Mouse (Mus musculus) forebrain, embryonic 11.5 days (tissue): ENCODE results near the gene Abcg5. TPM values are rescaled to one million over a fixed set of nuclear protein-coding genes. Genes with fewer than 3 reads are reported as not detected.

ENCODE experiments used
- ATAC-seq: fragments of 200-750 bp; cut with Nextera tagmentation; replicated peaks from 2 replicates; pipeline ENCODE4 v1.8.0; 2017; ENCODE audit warnings: moderate TSS enrichment; ENCODE audit not compliant: low FRiP score
- DNase-seq: peaks from one replicate; pipeline ENCODE4 v3.0.0-alpha.2; 2017; ENCODE audit warnings: low spot score
- H3K27ac ChIP-seq: fragments of 300-500 bp; sonication (generic); 2 replicates; pipeline ENCODE4 v1.5.1; 2014; ENCODE audit warnings: low read depth, low read length
- H3K27me3 ChIP-seq: fragments of 300-500 bp; sonication (generic); 2 replicates; pipeline ENCODE4 v1.6.1; 2014; ENCODE audit warnings: mild to moderate bottlenecking, low read length, mixed read lengths; ENCODE audit not compliant: control insufficient read depth, insufficient read depth
- H3K36me3 ChIP-seq: fragments of 300-500 bp; sonication (generic); 2 replicates; pipeline ENCODE4 v1.6.1; 2014; ENCODE audit warnings: mild to moderate bottlenecking, low read length, moderate library complexity, mixed read lengths; ENCODE audit not compliant: control insufficient read depth, insufficient read depth
- H3K4me1 ChIP-seq: fragments of 300-500 bp; sonication (generic); replicated peaks from 2 replicates; pipeline ENCODE4 v1.6.1; 2014; ENCODE audit warnings: low read length, mixed read lengths; ENCODE audit not compliant: control insufficient read depth, insufficient read depth
- H3K4me2 ChIP-seq: fragments of 300-500 bp; sonication (generic); 2 replicates; pipeline ENCODE4 v1.6.1; 2014; ENCODE audit warnings: low read depth, mild to moderate bottlenecking, low read length, moderate library complexity, mixed read lengths; ENCODE audit not compliant: severe bottlenecking
- H3K4me3 ChIP-seq: fragments of 300-500 bp; sonication (generic); 2 replicates; pipeline ENCODE4 v1.5.1; 2014; ENCODE audit warnings: low read depth, low read length
- H3K9ac ChIP-seq: fragments of 300-500 bp; sonication (generic); 2 replicates; pipeline ENCODE4 v1.6.1; 2014; ENCODE audit warnings: low read length
- H3K9me3 ChIP-seq: fragments of 300-500 bp; sonication (generic); 2 replicates; pipeline ENCODE4 v1.6.1; 2016; ENCODE audit warnings: low read length, mixed read lengths; ENCODE audit not compliant: control insufficient read depth
- WGBS: fragments of 180-500 bp; shearing (Covaris S2); extraction: QIAGEN DNeasy Blood & Tissue Kit; methylation state at CpG from one replicate; pipeline ENCODE4 v1.1.7; 2014; 5-methylcytosine and 5-hydroxymethylcytosine counted together
- polyA plus RNA-seq: library from polyadenylated mRNA; unstranded; fragments of >200 nt; fragmentation: Nextera tagmentation; extraction: Ambion mirVana; gene quantifications from 2 replicates; pipeline ENCODE4 v1.2.1, GENCODE M21; 2014

The Abcg5 gene
- polyA plus RNA-seq, 1 experiment from 2014 or later = 5.1 TPM

DNA sequence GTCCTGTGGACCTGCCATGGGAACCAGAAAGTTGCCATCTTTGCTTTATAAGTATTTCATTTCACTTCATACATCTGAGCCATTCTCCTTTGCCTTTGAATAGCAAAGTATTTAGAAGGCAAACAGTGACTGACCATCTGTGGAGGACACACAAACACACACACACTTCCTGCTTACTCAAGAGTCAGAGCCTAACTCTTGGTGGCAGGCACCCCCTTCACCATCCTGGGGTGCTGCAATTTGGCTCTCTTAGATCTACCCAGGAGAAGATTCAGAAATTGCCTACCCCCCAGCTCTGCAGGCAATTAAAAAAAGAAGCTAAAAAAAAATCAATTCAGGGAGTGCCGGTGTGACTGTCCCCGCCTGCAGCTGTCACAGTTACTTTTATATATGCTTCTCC lies 36.3 kb downstream of the Abcg5 start:
- Histone ChIP-seq H3K36me3 (no peaks in the 10 kb centered on the region), H3K9me3 (no peaks in the 10 kb centered on the region), H3K4me2 (no peak overlapping the region), H3K27me3 (no peaks in the 10 kb centered on the region), H3K27ac (no peak overlapping the region), H3K4me3 (no peak overlapping the region), H3K9ac (no peak overlapping the region), H3K4me1 (peaks cover 9% of the 10 kb centered on the region)
- DNase-seq = no peak
- WGBS = 74% methylated on average over 2 of the region's 2 CpGs
- ATAC-seq = no peak

DNA sequence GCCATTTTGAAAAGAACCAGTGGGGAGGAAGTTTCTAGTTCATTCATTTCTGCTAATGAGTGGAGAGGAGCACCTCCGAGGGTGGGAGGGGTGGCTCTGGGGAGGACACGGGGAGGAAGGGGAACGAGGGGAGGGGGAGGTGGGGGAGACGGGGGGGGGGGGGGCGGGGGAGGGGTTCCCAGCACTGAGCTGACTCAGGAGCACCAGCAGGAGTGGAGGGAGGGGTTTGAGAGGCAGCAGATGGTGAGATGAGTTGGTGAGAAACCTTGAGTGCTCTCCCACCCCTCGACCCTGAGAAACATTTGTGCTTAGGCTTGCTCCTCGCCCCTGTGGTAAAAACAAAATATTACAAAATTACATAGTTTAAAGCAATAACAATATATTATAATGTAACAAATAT lies 36.9 kb downstream of the Abcg5 start:
- no peak overlapping the region for H3K4me2 ChIP-seq
- no peaks in the 10 kb centered on the region for H3K27me3 ChIP-seq
- 27% methylated on average over 3 of the region's 7 CpGs for WGBS
- H3K36me3 ChIP-seq = no peaks in the 10 kb centered on the region
- no peaks in the 10 kb centered on the region for H3K9me3 ChIP-seq
- DNase-seq = peak; percentile 75
- H3K4me1 ChIP-seq = peaks cover 9% of the 10 kb centered on the region
- H3K27ac ChIP-seq = no peak overlapping the region
- peak; percentile 69 for ATAC-seq
- no peak overlapping the region for H3K4me3 ChIP-seq
- no peak overlapping the region for H3K9ac ChIP-seq

- no peak overlapping the region; the same call in 1 of the 2 replicates for H3K9ac ChIP-seq
- peaks cover 9% of the 10 kb centered on the region for H3K4me1 ChIP-seq
- H3K27ac ChIP-seq = 0 out of 2 replicates have a peak overlapping the region, but pooled peaks have one; percentile 10
- 20% methylated on average over 9 of the region's 9 CpGs for WGBS
- H3K4me2 ChIP-seq = no peak overlapping the region
- DNase-seq (no peak), ATAC-seq (peak; percentile 60)
- no peaks in the 10 kb centered on the region for H3K9me3 ChIP-seq
- H3K4me3 ChIP-seq = no peak overlapping the region
- no peaks in the 10 kb centered on the region for H3K36me3 ChIP-seq
- H3K27me3 ChIP-seq = no peaks in the 10 kb centered on the region
Measured at GRCm38 (mm10) chr17:84645119-84645518, 37.7 kb downstream of the Abcg5 start.

GRCm38 (mm10) chr17:84644292-84645050 lies 38.3 kb downstream of the Abcg5 start:
- ATAC-seq = 0 out of 2 replicates have a peak, but pooled peaks have one; percentile 40
- peak overlapping the region; percentile 9; the same call in 1 of the 2 replicates for H3K9ac ChIP-seq
- H3K4me3 ChIP-seq = no peak overlapping the region
- no peaks in the 10 kb centered on the region for H3K36me3 ChIP-seq
- H3K27ac ChIP-seq = no peak overlapping the region
- H3K9me3 ChIP-seq = no peaks in the 10 kb centered on the region
- H3K27me3 ChIP-seq = no peaks in the 10 kb centered on the region
- H3K4me2 ChIP-seq = no peak overlapping the region
- DNase-seq = no peak
- 52% methylated on average over 16 of the region's 16 CpGs for WGBS
- H3K4me1 ChIP-seq = peaks cover 9% of the 10 kb centered on the region

- H3K9ac ChIP-seq = no peak overlapping the region
- ATAC-seq (no peak), DNase-seq (no peak)
- H3K4me2 ChIP-seq = no peak overlapping the region
- no peaks in the 10 kb centered on the region for H3K9me3 ChIP-seq
- H3K36me3 ChIP-seq = no peaks in the 10 kb centered on the region
- no peak overlapping the region for H3K27ac ChIP-seq
- H3K4me1 ChIP-seq = peaks cover 9% of the 10 kb centered on the region
- no peaks in the 10 kb centered on the region for H3K27me3 ChIP-seq
- WGBS = 95% methylated on average over 9 of the region's 9 CpGs
- H3K4me3 ChIP-seq = no peak overlapping the region
Measured at GRCm38 (mm10) chr17:84642324-84642723, 40.5 kb downstream of the Abcg5 start.

DNA sequence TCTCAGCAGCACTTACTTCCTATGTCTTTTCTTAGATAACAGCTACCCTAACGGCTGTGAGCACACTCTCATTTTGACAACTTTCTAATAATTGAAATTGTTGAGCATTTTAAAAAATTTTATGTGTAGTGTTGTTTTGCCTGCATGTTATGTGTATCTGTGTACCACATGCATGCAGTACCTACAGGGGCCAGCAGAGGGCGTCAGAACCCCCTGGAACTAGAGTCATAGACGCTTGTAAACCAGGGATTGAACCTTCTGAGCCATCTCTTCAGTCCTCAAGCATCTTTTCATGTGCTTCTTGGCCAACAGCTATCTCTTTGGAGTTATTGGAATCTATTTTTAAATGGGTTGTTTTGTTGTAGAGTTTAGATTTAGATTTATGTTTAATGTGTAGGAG lies 40.9 kb downstream of the Abcg5 start:
- peaks cover 9% of the 10 kb centered on the region for H3K4me1 ChIP-seq
- peak; percentile 72 for DNase-seq
- no peak overlapping the region for H3K4me2 ChIP-seq
- H3K27ac ChIP-seq = no peak overlapping the region
- WGBS = 33% methylated on average over 3 of the region's 3 CpGs
- H3K27me3 ChIP-seq = no peaks in the 10 kb centered on the region
- no peaks in the 10 kb centered on the region for H3K9me3 ChIP-seq
- no peak overlapping the region for H3K9ac ChIP-seq
- ATAC-seq = no peak
- no peaks in the 10 kb centered on the region for H3K36me3 ChIP-seq
- no peak overlapping the region for H3K4me3 ChIP-seq

DNA sequence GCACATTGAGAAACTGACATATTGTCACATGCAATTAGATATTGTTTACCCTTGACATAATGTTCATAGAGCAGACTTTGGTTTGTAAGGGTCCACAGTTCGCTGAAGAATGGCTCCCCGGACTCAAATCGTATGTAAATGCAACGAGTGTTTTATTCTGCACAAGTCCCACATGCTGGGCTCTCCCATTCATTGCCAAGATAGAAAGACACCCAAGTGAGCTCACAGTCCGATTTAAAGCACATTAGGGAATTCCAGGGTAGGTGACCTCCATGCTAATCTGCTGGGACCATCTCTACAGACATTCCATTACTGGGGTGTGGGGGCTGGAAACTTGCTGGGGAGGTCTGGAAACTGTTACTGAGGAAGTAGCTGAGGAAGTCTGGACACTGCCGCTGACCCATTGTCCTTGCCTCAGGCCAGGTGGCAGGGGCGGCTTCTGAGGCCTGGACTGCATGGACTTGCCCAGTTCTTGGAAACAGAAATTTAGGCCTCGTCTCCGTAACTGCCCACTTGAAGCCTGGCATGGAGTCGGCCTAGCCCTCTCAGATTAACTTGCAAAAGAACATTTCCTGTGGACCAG lies 42.9 kb downstream of the Abcg5 start:
- Histone ChIP-seq H3K4me3 (no peak overlapping the region), H3K9ac (no peak overlapping the region), H3K4me2 (no peak overlapping the region), H3K9me3 (no peaks in the 10 kb centered on the region), H3K4me1 (peaks cover 3% of the 10 kb centered on the region; the same call in 1 of the 2 replicates), H3K27me3 (no peaks in the 10 kb centered on the region), H3K36me3 (no peaks in the 10 kb centered on the region), H3K27ac (no peak overlapping the region)
- no peak for DNase-seq
- ATAC-seq = no peak
- WGBS = 44% methylated on average over 10 of the region's 10 CpGs

GRCm38 (mm10) chr17:84637971-84638370 lies 44.8 kb downstream of the Abcg5 start:
- Histone ChIP-seq H3K4me2 (no peak overlapping the region), H3K4me3 (no peak overlapping the region), H3K27me3 (no peaks in the 10 kb centered on the region), H3K36me3 (no peaks in the 10 kb centered on the region), H3K9me3 (no peaks in the 10 kb centered on the region), H3K27ac (no peak overlapping the region), H3K9ac (no peak overlapping the region), H3K4me1 (no peaks in the 10 kb centered on the region)
- no peak for ATAC-seq
- 93% methylated on average over 6 of the region's 6 CpGs for WGBS
- no peak for DNase-seq

GRCm38 (mm10) chr17:84636328-84636727 lies 46.5 kb downstream of the Abcg5 start:
- DNase-seq (peak; percentile 35), ATAC-seq (no peak)
- Histone ChIP-seq H3K9me3 (no peaks in the 10 kb centered on the region), H3K4me2 (no peak overlapping the region), H3K4me3 (no peak overlapping the region), H3K27me3 (no peaks in the 10 kb centered on the region), H3K36me3 (no peaks in the 10 kb centered on the region), H3K9ac (no peak overlapping the region), H3K4me1 (no peaks in the 10 kb centered on the region), H3K27ac (no peak overlapping the region)
- 80% methylated on average over 8 of the region's 8 CpGs for WGBS
